Mouse (Mus musculus): ENCODE results near the gene Cog7. TPM values are rescaled to one million over a fixed set of nuclear protein-coding genes. Genes with fewer than 3 reads are reported as not detected.

The Cog7 gene
- total and polyA plus RNA-seq, 2 experiments from 2014 or later, result 24.7 to 32.5 TPM

DNA sequence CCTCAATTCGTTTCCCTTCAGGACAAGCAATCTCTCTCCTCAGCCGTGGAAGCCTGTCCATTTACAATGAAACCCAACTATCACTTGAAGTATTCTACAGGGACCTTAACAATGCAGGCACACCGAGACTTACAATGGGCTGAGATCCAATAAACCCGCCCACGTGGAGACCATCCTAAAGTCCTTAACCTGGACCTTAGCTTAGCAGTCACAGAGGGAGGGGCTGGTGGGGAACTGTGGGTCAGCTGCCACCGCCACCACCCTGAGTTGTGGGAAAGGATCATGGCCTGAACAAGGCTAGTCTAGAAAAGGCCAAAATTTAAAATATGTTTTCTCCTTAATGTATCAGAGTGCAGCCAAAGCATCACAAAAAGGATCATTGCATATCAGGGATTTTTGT lies 42.3 kb downstream of the Cog7 start:
- Histone ChIP-seq H3K9me3 (ENCODE audit: low read length) (no peaks in the 10 kb centered on the region), H3K9ac (no peak overlapping the region), H3K27ac (ENCODE audit: low read depth, low read length) (0 out of 2 replicates have a peak overlapping the region, but pooled peaks have one; percentile 2), H3K27me3 (ENCODE audit: insufficient read depth, low read length) (no peaks in the 10 kb centered on the region), H3K4me2 (ENCODE audit: low read depth) (no peak overlapping the region), H3K36me3 (ENCODE audit: insufficient read depth) (peaks cover 8% of the 10 kb centered on the region; the same call in 1 of the 2 replicates), H3K4me1 (ENCODE audit: insufficient read depth) (no peaks in the 10 kb centered on the region), H3K4me3 (ENCODE audit: low read depth, low read length) (no peak overlapping the region)
- no peak for ATAC-seq
- WGBS, result 48% methylated on average over 6 of the region's 6 CpGs
- TF ChIP-seq CTCF (IDR thresholded peaks at IDR 0.05; ENCODE audit: low read depth), result no peak
- no peak for DNase-seq

- no peak overlapping the region for H3K4me3 ChIP-seq (ENCODE audit: low read depth, low read length)
- DNase-seq, result peak; percentile 17
- no peak for TF ChIP-seq CTCF (IDR thresholded peaks at IDR 0.05; ENCODE audit: low read depth)
- H3K9ac ChIP-seq, result no peak overlapping the region
- no peak overlapping the region for H3K4me2 ChIP-seq (ENCODE audit: low read depth)
- H3K27ac ChIP-seq (ENCODE audit: low read depth, low read length), result no peak overlapping the region
- H3K4me1 ChIP-seq (ENCODE audit: insufficient read depth), result no peaks in the 10 kb centered on the region
- H3K27me3 ChIP-seq (ENCODE audit: insufficient read depth, low read length), result no peaks in the 10 kb centered on the region
- ATAC-seq, result no peak
- no peaks in the 10 kb centered on the region for H3K9me3 ChIP-seq (ENCODE audit: low read length)
- H3K36me3 ChIP-seq (ENCODE audit: insufficient read depth), result peaks cover 4% of the 10 kb centered on the region; the same call in 1 of the 2 replicates
- WGBS, result 66% methylated on average over 8 of the region's 8 CpGs
These were observed 43.2 kb downstream of the Cog7 start for GRCm38 (mm10) chr7:121938124-121938891.

DNA sequence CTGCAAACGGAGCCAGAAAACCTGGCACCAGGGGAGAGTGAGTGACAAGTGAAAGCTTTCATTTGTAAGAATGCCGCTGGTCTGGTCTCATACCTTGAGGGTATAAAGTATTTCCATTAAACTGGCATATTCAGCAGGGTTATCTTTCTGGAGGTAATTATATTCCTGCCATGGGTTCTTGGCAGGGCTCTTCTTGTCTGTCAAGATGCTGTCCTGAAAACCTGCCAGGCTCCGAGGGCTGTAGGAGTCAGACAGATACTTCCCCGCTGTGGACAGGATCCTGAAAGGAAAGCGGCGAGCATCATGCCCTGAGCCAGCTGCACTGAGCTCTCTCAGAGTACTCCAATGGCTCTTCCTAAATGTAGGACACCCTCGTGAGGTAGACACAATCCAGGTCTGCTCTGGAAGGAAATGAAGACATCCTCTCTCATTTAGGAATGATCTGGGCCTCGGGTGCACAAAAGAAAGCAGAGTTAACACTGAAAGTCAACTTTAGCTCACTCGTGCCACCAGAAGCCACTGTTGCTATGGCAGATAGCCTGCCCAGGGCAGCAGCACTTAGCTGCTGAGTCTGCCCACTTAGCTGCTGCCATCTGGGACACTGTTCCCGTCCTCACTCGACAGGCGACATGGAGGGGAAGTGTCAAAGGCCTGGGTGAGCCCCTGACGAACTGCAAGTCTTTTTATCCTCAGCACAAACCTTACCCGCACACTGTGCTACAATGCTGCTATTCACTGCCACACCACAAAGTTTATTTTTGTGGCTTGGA lies 44.5 kb downstream of the Cog7 start:
- WGBS, result 52% methylated on average over 14 of the region's 14 CpGs

DNA sequence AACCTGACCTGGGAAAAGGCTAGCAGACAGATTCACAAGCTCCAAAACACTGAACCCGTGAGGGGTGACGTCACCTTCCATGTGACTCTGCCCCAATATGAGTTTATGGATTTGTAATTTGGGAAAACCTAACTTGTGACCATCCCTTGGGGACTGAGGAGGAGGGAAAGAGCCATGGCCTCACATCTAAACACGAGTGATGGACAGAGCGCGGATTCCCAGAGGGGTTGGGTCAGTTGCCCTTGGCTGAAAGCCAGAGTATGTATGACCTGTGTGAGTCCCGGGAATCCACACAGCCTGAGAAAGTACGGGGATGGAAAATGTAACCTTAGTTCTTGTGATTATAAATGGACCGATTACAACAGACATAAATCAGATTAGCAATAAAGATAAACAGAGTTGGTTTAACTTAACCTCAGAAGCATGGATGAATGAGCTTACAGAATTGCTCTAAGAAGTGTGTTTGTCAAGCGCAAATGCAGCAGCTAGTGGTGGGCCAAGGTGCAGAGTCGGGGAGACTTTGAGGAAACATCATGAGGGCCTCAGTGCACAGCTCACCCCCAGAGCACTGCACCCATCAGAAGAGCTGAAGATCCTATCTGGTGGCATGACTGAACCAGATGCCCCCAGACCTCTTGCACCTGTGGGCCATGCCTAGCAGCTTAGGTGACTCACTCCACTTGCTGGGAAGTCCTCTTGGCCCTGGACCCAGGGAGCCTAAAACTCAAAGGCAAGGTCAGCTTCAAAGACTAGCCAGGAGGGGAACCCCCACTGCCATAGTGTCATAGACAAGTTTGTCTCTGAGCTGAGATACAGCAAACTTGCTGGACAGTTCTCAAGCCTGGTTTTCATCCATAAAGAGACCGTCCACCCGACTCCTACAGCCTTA lies 45.4 kb downstream of the Cog7 start:
- TF ChIP-seq CTCF (IDR thresholded peaks at IDR 0.05; ENCODE audit: low read depth), result no peak
- Histone ChIP-seq H3K27me3 (ENCODE audit: insufficient read depth, low read length) (no peaks in the 10 kb centered on the region), H3K9ac (no peak overlapping the region), H3K36me3 (ENCODE audit: insufficient read depth) (peaks cover 4% of the 10 kb centered on the region; the same call in 1 of the 2 replicates), H3K27ac (ENCODE audit: low read depth, low read length) (no peak overlapping the region), H3K9me3 (ENCODE audit: low read length) (no peaks in the 10 kb centered on the region), H3K4me1 (ENCODE audit: insufficient read depth) (no peaks in the 10 kb centered on the region), H3K4me2 (ENCODE audit: low read depth) (no peak overlapping the region), H3K4me3 (ENCODE audit: low read depth, low read length) (no peak overlapping the region)
- DNase-seq, result no peak
- no peak for ATAC-seq
- 80% methylated on average over 12 of the region's 12 CpGs for WGBS

More for the DNA sequence above, 44.5 kb downstream of the Cog7 start:
- Histone ChIP-seq H3K9me3 (ENCODE audit: low read length) (no peaks in the 10 kb centered on the region), H3K4me1 (ENCODE audit: insufficient read depth) (no peaks in the 10 kb centered on the region), H3K4me2 (ENCODE audit: low read depth) (no peak overlapping the region), H3K9ac (no peak overlapping the region), H3K4me3 (ENCODE audit: low read depth, low read length) (no peak overlapping the region), H3K27ac (ENCODE audit: low read depth, low read length) (0 out of 2 replicates have a peak overlapping the region, but pooled peaks have one; percentile 29), H3K27me3 (ENCODE audit: insufficient read depth, low read length) (no peaks in the 10 kb centered on the region), H3K36me3 (ENCODE audit: insufficient read depth) (peaks cover 4% of the 10 kb centered on the region; the same call in 1 of the 2 replicates)
- no peak for DNase-seq
- no peak for TF ChIP-seq CTCF (IDR thresholded peaks at IDR 0.05; ENCODE audit: low read depth)
- ATAC-seq, result peak; percentile 40; the same call in 1 of the 2 replicates

GRCm38 (mm10) chr7:121934346-121934745 lies 47.2 kb downstream of the Cog7 start:
- ATAC-seq (no peak), DNase-seq (no peak)
- H3K27me3 ChIP-seq (ENCODE audit: insufficient read depth, low read length), result no peaks in the 10 kb centered on the region
- no peaks in the 10 kb centered on the region for H3K4me1 ChIP-seq (ENCODE audit: insufficient read depth)
- H3K36me3 ChIP-seq (ENCODE audit: insufficient read depth), result peaks cover 11% of the 10 kb centered on the region
- no peak overlapping the region for H3K27ac ChIP-seq (ENCODE audit: low read depth, low read length)
- H3K4me2 ChIP-seq (ENCODE audit: low read depth), result no peak overlapping the region
- WGBS, result 84% methylated on average over 2 of the region's 2 CpGs
- H3K9ac ChIP-seq, result no peak overlapping the region
- H3K9me3 ChIP-seq (ENCODE audit: low read length), result no peaks in the 10 kb centered on the region
- H3K4me3 ChIP-seq (ENCODE audit: low read depth, low read length), result no peak overlapping the region
- no peak for TF ChIP-seq CTCF (IDR thresholded peaks at IDR 0.05; ENCODE audit: low read depth)

GRCm38 (mm10) chr7:121933675-121934074 lies 47.8 kb downstream of the Cog7 start:
- H3K27ac ChIP-seq (ENCODE audit: low read depth, low read length), result no peak overlapping the region
- no peak for ATAC-seq
- no peak for TF ChIP-seq CTCF (IDR thresholded peaks at IDR 0.05; ENCODE audit: low read depth)
- DNase-seq, result no peak
- no peak overlapping the region for H3K4me3 ChIP-seq (ENCODE audit: low read depth, low read length)
- no peaks in the 10 kb centered on the region for H3K9me3 ChIP-seq (ENCODE audit: low read length)
- peaks cover 12% of the 10 kb centered on the region for H3K36me3 ChIP-seq (ENCODE audit: insufficient read depth)
- H3K9ac ChIP-seq, result no peak overlapping the region
- H3K4me2 ChIP-seq (ENCODE audit: low read depth), result no peak overlapping the region
- WGBS, result 82% methylated on average over 6 of the region's 6 CpGs
- no peaks in the 10 kb centered on the region for H3K27me3 ChIP-seq (ENCODE audit: insufficient read depth, low read length)
- H3K4me1 ChIP-seq (ENCODE audit: insufficient read depth), result no peaks in the 10 kb centered on the region
